In genomic region chr16:59269097-59269496, GRCm38 (mm10) we compare ENCODE assay signal across 1 mouse cellular context.
TF ChIP-seq lines count a peak whose summit lies in the region.

No protein-coding gene starts in this region.

TF ChIP-seq in MEL, 35 proteins besides CTCF, POLR2A, EP300 and RAD21:
- peak; percentile 42 for TF ChIP-seq GATA1 (IDR thresholded peaks at IDR 0.05; ENCODE audit: low read depth, low read length)
